Mouse (Mus musculus) heart, postnatal 0 days (tissue): ENCODE data around the gene Zfp609. TPM values are rescaled to one million over a fixed set of nuclear protein-coding genes. Genes with fewer than 3 reads are reported as not detected.

Experiments
- ATAC-seq: fragments of 200-750 bp; cut with Nextera tagmentation; 2 replicates; pipeline ENCODE4 v1.8.0; 2017; ENCODE audit warnings: low read depth, moderate number of reproducible peaks, moderate library complexity; ENCODE audit not compliant: insufficient read depth
- DNase-seq: peaks from one replicate; pipeline ENCODE4 v3.0.0-alpha.2; 2016; ENCODE audit warnings: low spot score
- H3K27ac ChIP-seq: fragments of 300-500 bp; sonication (generic); 2 replicates; pipeline ENCODE4 v1.5.1; 2014; ENCODE audit warnings: low read depth, mild to moderate bottlenecking
- H3K27me3 ChIP-seq: fragments of 300-500 bp; sonication (generic); 2 replicates; pipeline ENCODE4 v1.6.1; 2014; ENCODE audit warnings: low read length, mixed read lengths; ENCODE audit not compliant: control insufficient read depth, insufficient read depth
- H3K36me3 ChIP-seq: fragments of 300-500 bp; sonication (generic); replicated peaks from 2 replicates; pipeline ENCODE4 v1.6.1; 2014; ENCODE audit warnings: low read length, mixed read lengths; ENCODE audit not compliant: control insufficient read depth, insufficient read depth
- H3K4me1 ChIP-seq: fragments of 300-500 bp; sonication (generic); 2 replicates; pipeline ENCODE4 v1.6.1; 2014; ENCODE audit warnings: antibody characterized with exemption; ENCODE audit not compliant: control insufficient read depth, insufficient read depth
- H3K4me2 ChIP-seq: fragments of 300-500 bp; sonication (generic); 2 replicates; pipeline ENCODE4 v1.6.1; 2014; ENCODE audit warnings: low read depth, mild to moderate bottlenecking, low read length, moderate library complexity
- H3K4me3 ChIP-seq: fragments of 300-500 bp; sonication (generic); 2 replicates; pipeline ENCODE4 v1.5.1; 2014; ENCODE audit warnings: low read depth, low read length
- H3K9ac ChIP-seq: fragments of 300-500 bp; sonication (generic); replicated peaks from 2 replicates; pipeline ENCODE4 v1.6.1; 2014; ENCODE audit warnings: low read depth, low read length, mixed read lengths
- H3K9me3 ChIP-seq: fragments of 300-500 bp; sonication (generic); replicated peaks from 2 replicates; pipeline ENCODE4 v1.6.1; 2016; ENCODE audit warnings: low read length; ENCODE audit not compliant: control insufficient read depth
- CTCF ChIP-seq: IDR thresholded peaks from 2 replicates; pipeline ENCODE4 v1.5.1; 2016; ENCODE audit warnings: antibody characterized with exemption, control low read depth, low read depth
- EP300 ChIP-seq: IDR thresholded peaks from 2 replicates; pipeline ENCODE4 v1.6.1; 2016; ENCODE audit warnings: antibody characterized with exemption, low read depth
- WGBS: fragments of 180-500 bp; shearing (Covaris S2); extraction: QIAGEN DNeasy Blood & Tissue Kit; methylation state at CpG from one replicate; pipeline ENCODE4 v1.1.7; 2014; 5-methylcytosine and 5-hydroxymethylcytosine counted together
- polyA plus RNA-seq: library from polyadenylated mRNA; unstranded; fragments of >200 nt; fragmentation: Nextera tagmentation; extraction: Ambion mirVana; gene quantifications from 2 replicates; pipeline ENCODE4 v1.2.1, GENCODE M21; 2015
- total RNA-seq: library from RNA; depleted of rRNA; stranded (reverse); fragments of >200 nt; gene quantifications from 2 replicates; pipeline ENCODE4 v1.2.3, GENCODE M21; 2014; ENCODE audit warnings: low replicate concordance

Gene Zfp609
- total and polyA plus RNA-seq, 2 experiments from 2014 or later = 2.9 to 7.6 TPM

DNA sequence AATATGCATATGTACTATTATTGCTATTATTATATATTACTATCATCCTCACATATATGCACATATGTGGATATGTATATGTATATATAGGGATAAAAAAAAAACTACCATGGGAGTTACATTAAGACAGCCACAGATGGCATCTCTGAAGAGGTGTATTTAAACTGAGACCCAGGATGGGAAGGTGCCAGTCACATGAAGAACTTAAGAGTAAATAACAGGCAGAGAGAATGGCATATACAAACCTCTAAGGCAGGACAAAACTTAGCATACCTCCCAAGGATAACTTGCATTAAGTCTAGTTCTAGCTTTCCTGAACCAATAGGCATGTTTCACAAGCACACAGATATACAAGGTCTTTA, 83.6 kb downstream of the Zfp609 start:
- peaks cover 24% of the 10 kb centered on the region for H3K4me1 ChIP-seq
- TF ChIP-seq EP300 (no peak), CTCF (no peak)
- no peak overlapping the region for H3K9ac ChIP-seq
- no peaks in the 10 kb centered on the region for H3K27me3 ChIP-seq
- H3K4me2 ChIP-seq = no peak overlapping the region
- no peak for ATAC-seq
- H3K27ac ChIP-seq = peak overlapping the region; percentile 68
- no peak overlapping the region for H3K4me3 ChIP-seq
- no peaks in the 10 kb centered on the region for H3K9me3 ChIP-seq
- DNase-seq = no peak
- H3K36me3 ChIP-seq = no peaks in the 10 kb centered on the region

GRCm38 (mm10) chr9:65743322-65743721, 84.0 kb downstream of the Zfp609 start:
- Histone ChIP-seq H3K4me3 (no peak overlapping the region), H3K27me3 (no peaks in the 10 kb centered on the region), H3K27ac (peak overlapping the region; percentile 68; the same call in 1 of the 2 replicates), H3K4me1 (peaks cover 24% of the 10 kb centered on the region), H3K36me3 (no peaks in the 10 kb centered on the region), H3K9ac (no peak overlapping the region), H3K4me2 (no peak overlapping the region), H3K9me3 (no peaks in the 10 kb centered on the region)
- TF ChIP-seq CTCF (no peak), EP300 (no peak)
- ATAC-seq (no peak), DNase-seq (no peak)

DNA sequence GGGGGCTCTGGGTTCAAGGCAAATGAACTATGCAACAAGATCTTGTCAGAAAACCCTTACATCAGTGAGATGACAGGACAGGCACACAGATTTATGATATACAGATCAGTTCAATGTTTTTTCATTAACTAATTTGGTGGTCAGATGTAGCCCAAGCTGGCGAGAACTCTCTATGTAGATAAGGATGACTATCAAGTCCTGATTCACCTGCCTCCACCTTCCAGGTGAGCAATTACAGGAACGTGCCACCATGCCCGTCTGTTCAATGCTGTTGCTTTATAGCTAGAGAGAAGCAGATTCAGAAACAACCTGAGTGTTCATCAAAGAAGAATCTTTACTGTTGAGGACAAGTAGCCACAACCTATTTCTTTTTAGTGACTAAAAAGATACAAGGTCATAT, 84.6 kb downstream of the Zfp609 start:
- no peak overlapping the region for H3K4me2 ChIP-seq
- H3K9ac ChIP-seq = no peak overlapping the region
- H3K4me1 ChIP-seq = peaks cover 24% of the 10 kb centered on the region
- H3K4me3 ChIP-seq = no peak overlapping the region
- ATAC-seq = no peak
- no peaks in the 10 kb centered on the region for H3K36me3 ChIP-seq
- no peak overlapping the region for H3K27ac ChIP-seq
- DNase-seq = no peak
- 84% methylated on average over 3 of the region's 3 CpGs for WGBS
- no peaks in the 10 kb centered on the region for H3K27me3 ChIP-seq
- TF ChIP-seq CTCF (no peak), EP300 (no peak)
- no peaks in the 10 kb centered on the region for H3K9me3 ChIP-seq

DNA sequence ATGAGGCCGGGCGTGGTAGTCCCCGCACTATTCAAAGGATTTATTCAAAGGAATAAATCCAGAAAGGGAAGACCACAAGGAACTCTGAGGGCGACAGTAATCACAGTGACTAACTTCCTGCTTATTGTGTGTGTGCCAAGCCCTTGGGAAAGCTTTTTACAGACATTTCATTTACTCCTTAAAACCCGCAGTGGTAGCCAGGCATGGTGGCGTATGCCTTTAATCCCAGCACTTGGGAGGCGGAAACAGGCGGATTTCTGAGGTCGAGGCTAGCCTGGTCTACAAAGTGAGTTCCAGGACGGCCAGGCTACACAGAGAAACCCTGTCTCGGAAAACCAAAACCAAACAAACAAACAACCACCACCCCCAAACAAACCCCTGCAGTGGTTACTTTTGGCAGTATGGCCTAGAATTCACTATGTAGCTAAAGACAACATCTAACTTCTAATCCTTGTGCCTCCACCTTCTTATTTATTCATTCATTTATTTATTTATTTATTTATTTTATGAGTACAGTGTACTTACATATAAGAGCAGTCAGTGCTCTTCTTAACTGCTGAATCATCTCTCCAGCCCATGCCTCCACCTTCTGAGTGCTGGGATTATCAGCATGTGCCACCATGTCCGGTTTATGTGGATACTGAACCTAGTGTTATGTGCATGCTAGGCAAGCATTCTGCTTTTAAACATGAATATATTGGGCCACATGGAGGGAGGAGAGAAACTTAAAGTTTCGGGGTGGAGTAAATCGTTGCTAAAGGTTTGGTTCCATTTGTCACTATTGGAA, 86.1 kb downstream of the Zfp609 start:
- no peaks in the 10 kb centered on the region for H3K36me3 ChIP-seq
- ATAC-seq = no peak
- H3K4me3 ChIP-seq = no peak overlapping the region
- H3K4me2 ChIP-seq = no peak overlapping the region
- H3K4me1 ChIP-seq = peaks cover 22% of the 10 kb centered on the region
- H3K9me3 ChIP-seq = no peaks in the 10 kb centered on the region
- TF ChIP-seq CTCF (no peak), EP300 (no peak)
- no peaks in the 10 kb centered on the region for H3K27me3 ChIP-seq
- no peak for DNase-seq
- 80% methylated on average over 14 of the region's 14 CpGs for WGBS
- H3K9ac ChIP-seq = no peak overlapping the region
- H3K27ac ChIP-seq = no peak overlapping the region

DNA sequence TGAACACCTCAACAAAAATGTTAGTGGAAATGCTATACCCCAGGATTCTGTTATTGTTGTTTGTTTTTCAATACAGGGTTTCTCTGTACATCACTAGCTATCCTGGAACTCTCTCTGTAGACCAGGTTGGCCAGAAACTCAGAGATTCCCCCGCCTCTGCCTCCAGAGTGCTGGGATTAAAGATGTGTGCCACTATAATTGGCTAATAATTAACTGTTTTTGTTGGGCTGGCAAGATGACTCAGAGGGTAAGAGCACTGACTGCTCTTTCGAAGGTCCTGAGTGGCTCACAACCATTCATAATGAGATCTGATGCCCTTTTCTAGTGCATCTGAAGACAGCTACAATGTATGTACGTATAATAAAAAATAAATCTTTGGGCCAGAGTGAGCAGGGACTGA, 92.4 kb downstream of the Zfp609 start:
- H3K9ac ChIP-seq = no peak overlapping the region
- ATAC-seq = no peak
- H3K4me2 ChIP-seq = no peak overlapping the region
- peaks cover 10% of the 10 kb centered on the region for H3K4me1 ChIP-seq
- no peak for TF ChIP-seq CTCF
- TF ChIP-seq EP300 = no peak
- H3K4me3 ChIP-seq = no peak overlapping the region
- peaks cover 6% of the 10 kb centered on the region for H3K36me3 ChIP-seq
- WGBS = 80% methylated on average over 3 of the region's 3 CpGs
- peak overlapping the region; percentile 62 for H3K27ac ChIP-seq
- DNase-seq = no peak
- H3K27me3 ChIP-seq = no peaks in the 10 kb centered on the region
- H3K9me3 ChIP-seq = no peaks in the 10 kb centered on the region

DNA sequence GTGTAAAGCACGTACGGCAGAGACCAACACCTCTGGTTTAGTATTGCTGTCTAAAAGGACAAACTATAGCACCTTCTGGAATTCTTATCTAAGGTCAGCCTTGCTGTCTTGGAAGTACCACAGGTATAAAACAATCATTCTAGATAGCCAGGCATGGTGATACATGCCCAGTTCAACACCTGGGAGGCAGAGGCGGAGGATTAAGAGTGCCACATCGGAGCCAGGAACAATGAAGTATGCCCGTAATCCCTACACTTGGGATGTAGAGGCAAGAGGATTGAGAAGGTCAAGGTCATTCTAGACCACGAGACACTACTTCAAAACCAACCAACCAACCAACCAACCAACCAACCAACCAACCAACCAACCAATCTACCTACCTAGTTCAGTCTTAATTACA, 98.8 kb downstream of the Zfp609 start:
- no peak for ATAC-seq
- no peak overlapping the region for H3K27ac ChIP-seq
- 97% methylated on average over 6 of the region's 6 CpGs for WGBS

More for the DNA sequence above, 98.8 kb downstream of the Zfp609 start:
- TF ChIP-seq EP300 (no peak), CTCF (no peak)
- H3K4me2 ChIP-seq = no peak overlapping the region
- peaks cover 6% of the 10 kb centered on the region for H3K36me3 ChIP-seq
- H3K9me3 ChIP-seq = no peaks in the 10 kb centered on the region
- no peak overlapping the region for H3K9ac ChIP-seq
- H3K27me3 ChIP-seq = no peaks in the 10 kb centered on the region
- H3K4me3 ChIP-seq = no peak overlapping the region
- H3K4me1 ChIP-seq = peaks cover 18% of the 10 kb centered on the region
- no peak for DNase-seq
